Mouse (Mus musculus): ENCODE results near the gene Axin1.

DNA sequence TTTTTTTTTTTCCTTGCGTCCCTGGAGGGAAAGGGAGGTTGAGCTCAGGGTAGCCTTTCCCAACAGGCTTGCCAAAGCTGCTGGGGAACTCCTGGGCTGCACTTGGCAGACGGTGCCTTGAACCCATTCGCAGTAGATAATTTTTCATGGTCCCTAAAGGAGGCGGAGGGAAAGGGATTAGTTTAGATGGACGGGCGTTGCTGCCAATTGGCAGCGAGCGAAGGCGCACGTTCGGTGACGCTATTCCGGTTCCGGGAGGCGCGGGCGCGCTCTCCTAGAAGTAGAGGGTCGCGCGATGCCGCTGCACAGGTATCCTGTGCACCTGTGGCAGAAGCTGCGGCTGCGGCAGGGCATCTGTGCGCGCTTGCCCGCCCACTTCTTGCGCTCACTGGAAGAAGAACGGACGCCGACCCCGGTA is 15.2 kb upstream of the Axin1 start, which contains the start of gene Mrpl28:
- TF ChIP-seq CTCF (IDR thresholded peaks at IDR 0.05; ENCODE audit: low read depth), result no peak
- no peak for TF ChIP-seq EP300 (IDR thresholded peaks at IDR 0.05; ENCODE audit: low read depth)
